10 mouse cellular contexts compared by ENCODE assay signal in the genomic region with DNA sequence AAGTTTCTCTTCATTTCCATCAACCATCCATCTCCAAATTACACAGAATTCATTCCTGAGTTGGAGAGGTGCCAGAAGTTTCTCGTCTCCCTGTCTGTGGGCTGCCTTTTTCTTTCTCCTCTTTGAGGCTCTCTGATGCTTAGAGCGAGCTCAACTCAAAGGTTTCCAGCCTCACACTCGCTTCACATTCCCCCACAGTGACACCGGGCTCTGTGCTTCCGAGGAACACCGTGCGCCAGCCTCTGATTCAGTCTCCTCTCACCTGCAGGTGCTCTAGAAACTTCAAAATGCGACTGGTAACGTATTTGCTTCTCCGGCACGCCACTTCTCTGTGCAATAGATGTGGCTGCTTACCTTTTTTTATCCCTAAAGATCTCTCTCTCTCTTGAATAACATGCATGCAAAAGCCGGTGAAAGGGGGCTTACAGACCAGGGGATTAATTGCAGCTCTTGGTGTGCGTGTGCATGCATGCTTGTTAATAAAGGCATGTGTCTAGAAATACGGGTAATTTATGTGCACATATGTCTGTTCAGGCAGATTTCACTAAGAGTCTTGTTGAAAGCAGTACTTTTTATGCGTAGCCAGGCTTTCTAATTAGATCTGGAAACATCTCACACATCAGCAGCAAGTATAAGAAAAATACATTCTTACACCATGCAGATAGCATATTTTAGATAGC. TPM values are rescaled to one million over a fixed set of nuclear protein-coding genes. Genes with fewer than 3 reads are reported as not detected.
A peak's percentile ranks its signal among the peaks of the same experiment; 100 is the strongest.
DNase-seq lines count a peak whose midpoint lies in the region; ATAC-seq lines count a peak whose summit lies in the region.
"Had no signal": no experiment of that assay in that cellular context is flagged by ENCODE, and none has a peak within 500 bp of the region (broad histone marks: within the 10 kb centered on the region; RNA-seq: fewer than 3 reads in every experiment).

Gene Iqcj (plus strand): TSS at position 195 of the 680 bp plus-strand sequence.
Gene Iqschfp (plus strand): TSS at position 207 of the 680 bp plus-strand sequence.

- no peak within 1 kb of the TSS for H3K4me3 ChIP-seq in neural tube, embryonic 11.5 days (ENCODE audit: low read depth, low read length)
- H3K4me3 ChIP-seq in hindbrain, embryonic 15.5 days = peak within 1 kb of the TSS; percentile 35
- no peak within 1 kb of the TSS for H3K4me3 ChIP-seq in midbrain, embryonic 10.5 days

- H3K4me2 ChIP-seq in neural tube, embryonic 11.5 days (ENCODE audit: low read depth) = no peak within 1 kb of the TSS
- peak within 1 kb of the TSS; percentile 53 for H3K4me2 ChIP-seq in hindbrain, embryonic 15.5 days

- no peak within 1 kb of the TSS for H3K27ac ChIP-seq in neural tube, embryonic 11.5 days (ENCODE audit: low read depth, low read length)
- H3K27ac ChIP-seq in hindbrain, embryonic 15.5 days (replicated peaks) = peak within 1 kb of the TSS; percentile 76
- peak within 1 kb of the TSS; percentile 77 for H3K27ac ChIP-seq in midbrain, embryonic 10.5 days (replicated peaks)

- no peaks in the 10 kb centered on the region for H3K36me3 ChIP-seq in neural tube, embryonic 11.5 days (ENCODE audit: control insufficient read depth, insufficient read depth, low read length)
- H3K36me3 ChIP-seq in hindbrain, embryonic 15.5 days = no peaks in the 10 kb centered on the region
- H3K36me3 ChIP-seq in midbrain, embryonic 10.5 days = no peaks in the 10 kb centered on the region

- WGBS in neural tube, embryonic 11.5 days = 58% methylated on average over 15 of the region's 15 CpGs
- 38% methylated on average over 15 of the region's 15 CpGs for WGBS in hindbrain, embryonic 15.5 days
- 78% methylated on average over 15 of the region's 15 CpGs for WGBS in midbrain, embryonic 10.5 days

- H3K9ac ChIP-seq in neural tube, embryonic 11.5 days (ENCODE audit: low read length) = no peak within 1 kb of the TSS
- peak within 1 kb of the TSS; percentile 33 for H3K9ac ChIP-seq in hindbrain, embryonic 15.5 days
- H3K9ac ChIP-seq: liver, postnatal 0 days had no signal

- no peaks in the 10 kb centered on the region for H3K9me3 ChIP-seq in neural tube, embryonic 11.5 days (ENCODE audit: control insufficient read depth, low read length)
- H3K9me3 ChIP-seq in hindbrain, embryonic 15.5 days = no peaks in the 10 kb centered on the region
- no peaks in the 10 kb centered on the region for H3K9me3 ChIP-seq in midbrain, embryonic 10.5 days (replicated peaks)

- no peak for DNase-seq in neural tube, embryonic 11.5 days (ENCODE audit: low spot score)
- no peak for DNase-seq in neural tube, embryonic 10.5 days (ENCODE audit: extremely low spot score, low spot score)
- no peak for DNase-seq in midbrain, embryonic 10.5 days (ENCODE audit: low spot score)
- peak; percentile 13 for DNase-seq in right cerebral cortex, postnatal 4 days
- no peak for DNase-seq in heart, adult 8-10 months (ENCODE audit: low spot score)
- no peak for DNase-seq in lung, postnatal 14 days
- DNase-seq in liver = no peak
- DNase-seq: liver, postnatal 0 days had no signal

- ATAC-seq in neural tube, embryonic 11.5 days (ENCODE audit: insufficient read depth, low FRiP score, low TSS enrichment) = peak; percentile 48; the same call in 1 of the 2 replicates
- peak; percentile 51; the same call in 1 of the 2 replicates for ATAC-seq in hindbrain, embryonic 15.5 days (ENCODE audit: low FRiP score, low read depth)
- ATAC-seq: liver, postnatal 0 days; Patski had no signal

- H3K27me3 ChIP-seq in neural tube, embryonic 11.5 days (ENCODE audit: control insufficient read depth, insufficient read depth, low read length) = no peaks in the 10 kb centered on the region
- H3K27me3 ChIP-seq in hindbrain, embryonic 15.5 days = no peaks in the 10 kb centered on the region
- no peaks in the 10 kb centered on the region for H3K27me3 ChIP-seq in midbrain, embryonic 10.5 days (ENCODE audit: low read depth, poor library complexity, severe bottlenecking)

- no peaks in the 10 kb centered on the region for H3K4me1 ChIP-seq in neural tube, embryonic 11.5 days (ENCODE audit: control insufficient read depth, insufficient read depth, low read length)
- peaks cover 16% of the 10 kb centered on the region for H3K4me1 ChIP-seq in hindbrain, embryonic 15.5 days (replicated peaks)
- peaks cover 11% of the 10 kb centered on the region for H3K4me1 ChIP-seq in midbrain, embryonic 10.5 days

RNA-seq across cellular contexts. Expression of gene Iqcj, which starts in this region (rescaled TPM):
- polyA plus RNA-seq in neural tube, embryonic 11.5 days (2014; fragmentation: Nextera tagmentation; extraction: Ambion mirVana) = not detected in 2 replicates
- polyA plus RNA-seq in hindbrain, embryonic 15.5 days (2015; fragmentation: Nextera tagmentation; extraction: Ambion mirVana) = 0.75 and 1.1 TPM in 2 replicates
- 0.20 and 0.52 TPM in 2 replicates for polyA plus RNA-seq in midbrain, embryonic 10.5 days (2016; fragmentation: Nextera tagmentation; extraction: Ambion mirVana)
- total RNA-seq in heart, adult 8-10 months (2022) = not detected
- polyA plus RNA-seq: liver, postnatal 0 days; Patski had no signal

RNA-seq across cellular contexts. Expression of gene Iqschfp, which starts in this region (rescaled TPM):
- polyA plus RNA-seq in neural tube, embryonic 11.5 days (2014; fragmentation: Nextera tagmentation; extraction: Ambion mirVana) = 0.37 and 0.62 TPM in 2 replicates
- polyA plus RNA-seq in hindbrain, embryonic 15.5 days (2015; fragmentation: Nextera tagmentation; extraction: Ambion mirVana) = 7.3 and 8.7 TPM in 2 replicates
- 0.12 and 1.2 TPM in 2 replicates for polyA plus RNA-seq in midbrain, embryonic 10.5 days (2016; fragmentation: Nextera tagmentation; extraction: Ambion mirVana)
- not detected for total RNA-seq in heart, adult 8-10 months (2022)
- polyA plus RNA-seq: liver, postnatal 0 days; Patski had no signal

Comparison
In these comparisons a context has a peak if more than half of its experiments do, and no peak if none do; other contexts are left out.
1. Peak in ATAC-seq in neural tube, embryonic 11.5 days; RNA of the genes that start here not detected or under 1 TPM.